Mouse (Mus musculus): ENCODE results near the gene Macrod2. TPM values are rescaled to one million over a fixed set of nuclear protein-coding genes. Genes with fewer than 3 reads are reported as not detected.

Macrod2 gene
- polyA plus RNA-seq, 1 experiment from 2014 or later, result 75.4 TPM

DNA sequence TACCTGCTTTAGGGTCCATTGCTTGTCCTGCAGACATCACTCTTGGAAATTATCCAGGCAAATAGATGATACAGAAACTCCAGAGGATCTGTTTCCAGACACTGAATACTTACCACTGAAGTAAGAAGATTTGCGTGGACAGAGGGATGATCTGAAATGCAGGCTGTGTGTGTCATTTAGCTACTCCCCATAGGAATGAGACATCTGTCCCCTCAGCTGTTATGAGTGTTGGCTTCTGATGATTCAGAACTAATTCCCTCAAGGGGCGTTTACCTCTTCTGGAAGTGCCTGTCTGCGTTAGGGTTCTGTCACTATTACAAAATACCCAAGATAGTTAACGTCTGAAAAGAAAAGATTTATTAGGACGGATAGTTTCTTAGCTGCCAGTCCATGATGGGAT is 576.7 kb downstream of the Macrod2 start:
- no peak overlapping the region for H3K9ac ChIP-seq (replicated peaks)
- no peak overlapping the region for H3K4me2 ChIP-seq (replicated peaks)
- no peak overlapping the region for H3K27ac ChIP-seq
- H3K4me1 ChIP-seq (replicated peaks), result no peaks in the 10 kb centered on the region
- H3K36me3 ChIP-seq, result no peaks in the 10 kb centered on the region
- no peak overlapping the region for H3K4me3 ChIP-seq (replicated peaks)
- 78% methylated on average over 5 of the region's 5 CpGs for WGBS
- H3K27me3 ChIP-seq, result no peaks in the 10 kb centered on the region
- no peak for ATAC-seq
- H3K9me3 ChIP-seq, result no peaks in the 10 kb centered on the region

DNA sequence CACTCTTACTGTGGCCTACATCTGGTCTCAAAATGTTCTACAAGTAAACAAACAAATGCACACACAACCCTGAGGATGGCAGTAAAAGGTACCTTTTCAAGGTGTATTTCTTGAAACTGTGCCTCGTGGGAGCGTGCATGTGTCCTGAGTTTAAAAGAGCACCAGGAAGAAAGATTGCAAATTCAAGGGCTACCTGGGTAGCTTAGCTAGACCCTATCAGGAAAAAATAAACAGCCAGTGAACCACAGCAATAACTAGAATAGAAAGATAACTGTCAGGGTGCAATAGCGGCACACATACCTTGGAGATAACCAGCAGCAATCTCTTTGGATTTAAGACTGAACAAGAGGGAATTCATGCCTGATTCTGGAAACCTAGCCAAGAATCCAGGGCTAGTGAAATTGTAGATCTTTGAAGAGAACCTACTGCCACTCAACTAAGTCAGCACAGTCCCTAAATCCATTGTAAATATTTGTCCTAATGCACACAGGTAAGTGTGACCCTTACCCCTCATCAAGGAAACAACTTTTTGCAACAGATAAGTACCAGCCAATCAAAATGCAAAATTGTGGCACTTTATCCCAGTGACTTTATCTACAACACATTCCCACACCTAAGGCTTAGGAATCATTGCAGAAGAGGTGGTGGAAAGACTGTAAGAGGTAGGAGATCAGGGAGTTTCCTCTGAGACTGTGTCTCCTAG is 590.7 kb downstream of the Macrod2 start:
- Histone ChIP-seq H3K4me1 (replicated peaks) (no peaks in the 10 kb centered on the region), H3K4me3 (replicated peaks) (no peak overlapping the region), H3K36me3 (no peaks in the 10 kb centered on the region), H3K27ac (no peak overlapping the region), H3K27me3 (no peaks in the 10 kb centered on the region), H3K9me3 (no peaks in the 10 kb centered on the region), H3K9ac (replicated peaks) (no peak overlapping the region), H3K4me2 (replicated peaks) (no peak overlapping the region)
- 98% methylated on average over 3 of the region's 3 CpGs for WGBS
- ATAC-seq, result no peak

DNA sequence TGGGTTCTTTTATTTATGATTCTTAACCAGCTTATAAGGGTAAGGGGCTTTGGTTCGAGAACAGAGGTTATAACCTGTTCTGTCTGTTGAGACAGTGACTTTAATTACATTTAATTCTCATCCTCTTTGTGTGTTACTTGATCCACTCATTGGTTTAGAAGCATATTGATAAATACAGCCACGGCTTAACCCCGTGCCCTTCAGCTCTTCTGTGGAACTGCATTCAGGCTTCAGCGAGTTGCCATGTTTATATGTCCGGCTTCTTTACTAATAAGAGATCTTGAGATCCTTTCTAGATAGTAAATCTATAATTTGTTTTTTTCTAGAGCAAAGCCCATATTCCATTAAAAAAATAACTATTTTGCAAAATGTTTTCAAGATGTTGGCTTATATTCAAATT is 608.7 kb downstream of the Macrod2 start:
- Histone ChIP-seq H3K4me1 (replicated peaks) (peaks cover 6% of the 10 kb centered on the region), H3K27me3 (no peaks in the 10 kb centered on the region), H3K4me2 (replicated peaks) (no peak overlapping the region), H3K4me3 (replicated peaks) (no peak overlapping the region), H3K9ac (replicated peaks) (no peak overlapping the region), H3K36me3 (no peaks in the 10 kb centered on the region), H3K27ac (no peak overlapping the region), H3K9me3 (no peaks in the 10 kb centered on the region)
- no peak for ATAC-seq
- WGBS, result 24% methylated on average over 5 of the region's 5 CpGs

DNA sequence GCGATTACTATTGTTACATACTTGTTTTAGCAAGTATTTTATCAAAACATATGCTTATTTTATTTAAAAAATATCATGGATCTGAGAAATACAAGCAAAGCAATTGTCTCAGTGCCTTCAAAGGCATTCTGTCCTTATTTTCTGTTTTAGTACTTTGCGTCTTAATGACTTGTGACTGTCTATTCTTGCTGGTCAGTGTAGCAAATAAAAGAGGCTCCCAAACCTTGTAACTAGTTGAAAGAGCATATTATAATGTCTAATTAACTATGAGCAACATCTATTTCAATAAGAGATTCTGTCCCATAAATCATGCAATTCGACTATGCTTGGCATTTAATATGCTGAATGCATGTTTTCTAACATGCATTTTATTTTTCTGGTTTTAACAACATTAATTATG is 609.2 kb downstream of the Macrod2 start:
- Histone ChIP-seq H3K4me2 (replicated peaks) (no peak overlapping the region), H3K9me3 (no peaks in the 10 kb centered on the region), H3K27ac (no peak overlapping the region), H3K4me1 (replicated peaks) (peaks cover 6% of the 10 kb centered on the region), H3K27me3 (no peaks in the 10 kb centered on the region), H3K4me3 (replicated peaks) (no peak overlapping the region), H3K9ac (replicated peaks) (no peak overlapping the region), H3K36me3 (no peaks in the 10 kb centered on the region)
- 62% methylated on average over 3 of the region's 3 CpGs for WGBS
- ATAC-seq, result no peak

DNA sequence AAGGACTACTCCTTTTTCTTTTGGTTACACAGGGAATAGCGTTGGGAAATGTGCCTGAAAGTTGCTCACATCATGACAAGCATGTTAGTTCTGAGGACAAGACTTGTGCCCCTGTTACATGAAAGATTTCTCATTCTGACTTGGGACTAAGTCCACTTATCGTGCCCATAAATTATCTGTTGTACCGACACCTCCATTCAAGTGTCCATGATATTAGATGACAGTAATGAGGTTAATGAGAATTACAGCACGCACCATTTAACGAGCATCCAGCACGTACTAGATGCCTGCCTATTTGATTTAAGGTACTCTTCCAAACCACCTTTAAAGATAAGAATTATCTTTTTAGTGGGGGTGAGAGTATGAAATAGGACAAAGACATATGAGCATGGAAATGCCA is 610.5 kb downstream of the Macrod2 start:
- Histone ChIP-seq H3K27ac (no peak overlapping the region), H3K27me3 (no peaks in the 10 kb centered on the region), H3K4me1 (replicated peaks) (peaks cover 6% of the 10 kb centered on the region), H3K9ac (replicated peaks) (no peak overlapping the region), H3K9me3 (no peaks in the 10 kb centered on the region), H3K4me2 (replicated peaks) (no peak overlapping the region), H3K4me3 (replicated peaks) (no peak overlapping the region), H3K36me3 (no peaks in the 10 kb centered on the region)
- ATAC-seq, result no peak
- 82% methylated on average over 6 of the region's 6 CpGs for WGBS

DNA sequence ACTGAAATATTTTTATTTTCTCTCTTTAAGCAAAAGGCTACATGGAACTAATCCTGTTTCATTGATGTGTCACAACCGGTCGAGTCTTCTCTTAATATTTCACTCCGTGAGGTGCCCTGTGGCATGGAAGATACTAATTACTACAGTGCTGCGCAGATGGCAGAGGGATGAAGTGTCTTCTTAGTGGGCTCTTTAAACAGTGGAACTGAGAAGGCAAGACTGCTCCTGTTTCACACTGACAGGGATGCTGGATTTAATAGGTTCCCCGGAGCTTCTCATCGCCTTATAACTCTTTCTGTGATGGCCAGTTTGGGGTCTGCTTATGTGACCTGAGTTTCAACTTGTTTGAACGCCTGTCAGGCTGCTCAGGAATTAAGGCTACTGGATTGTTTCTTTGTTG is 612.6 kb downstream of the Macrod2 start:
- ATAC-seq, result 0 out of 2 replicates have a peak, but pooled peaks have one; percentile 65
- 44% methylated on average over 7 of the region's 7 CpGs for WGBS

DNA sequence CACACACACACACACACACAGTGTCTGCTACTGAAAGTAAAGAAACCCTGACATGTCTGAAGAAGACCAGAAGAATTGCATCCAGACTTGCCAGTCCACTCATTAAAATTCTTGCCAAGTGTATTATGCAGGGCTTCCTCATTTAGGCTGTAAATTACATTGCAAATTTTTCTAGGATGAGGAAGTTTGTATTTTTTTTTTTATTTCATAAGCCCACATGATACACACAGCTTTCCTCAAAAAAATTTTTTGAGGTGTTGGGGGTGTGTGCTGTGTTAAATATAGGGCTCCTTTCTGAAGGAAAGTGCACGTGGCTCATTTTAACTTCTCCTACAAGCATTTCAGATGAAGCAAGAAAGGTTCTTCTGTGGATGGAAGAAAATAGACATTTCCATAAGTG is 613.3 kb downstream of the Macrod2 start:
- H3K9me3 ChIP-seq, result no peaks in the 10 kb centered on the region
- H3K4me1 ChIP-seq (replicated peaks), result peaks cover 8% of the 10 kb centered on the region
- no peaks in the 10 kb centered on the region for H3K27me3 ChIP-seq
- H3K27ac ChIP-seq, result no peak overlapping the region
- H3K4me3 ChIP-seq (replicated peaks), result no peak overlapping the region
- 81% methylated on average over 1 of the region's 1 CpGs for WGBS
- no peak overlapping the region for H3K4me2 ChIP-seq (replicated peaks)
- H3K36me3 ChIP-seq, result no peaks in the 10 kb centered on the region
- ATAC-seq, result no peak
- no peak overlapping the region for H3K9ac ChIP-seq (replicated peaks)

More for the DNA sequence above, 612.6 kb downstream of the Macrod2 start:
- H3K27ac ChIP-seq, result no peak overlapping the region
- no peak overlapping the region for H3K4me2 ChIP-seq (replicated peaks)
- no peak overlapping the region for H3K9ac ChIP-seq (replicated peaks)
- H3K9me3 ChIP-seq, result no peaks in the 10 kb centered on the region
- no peaks in the 10 kb centered on the region for H3K27me3 ChIP-seq
- H3K4me3 ChIP-seq (replicated peaks), result no peak overlapping the region
- H3K36me3 ChIP-seq, result no peaks in the 10 kb centered on the region
- H3K4me1 ChIP-seq (replicated peaks), result peaks cover 6% of the 10 kb centered on the region

DNA sequence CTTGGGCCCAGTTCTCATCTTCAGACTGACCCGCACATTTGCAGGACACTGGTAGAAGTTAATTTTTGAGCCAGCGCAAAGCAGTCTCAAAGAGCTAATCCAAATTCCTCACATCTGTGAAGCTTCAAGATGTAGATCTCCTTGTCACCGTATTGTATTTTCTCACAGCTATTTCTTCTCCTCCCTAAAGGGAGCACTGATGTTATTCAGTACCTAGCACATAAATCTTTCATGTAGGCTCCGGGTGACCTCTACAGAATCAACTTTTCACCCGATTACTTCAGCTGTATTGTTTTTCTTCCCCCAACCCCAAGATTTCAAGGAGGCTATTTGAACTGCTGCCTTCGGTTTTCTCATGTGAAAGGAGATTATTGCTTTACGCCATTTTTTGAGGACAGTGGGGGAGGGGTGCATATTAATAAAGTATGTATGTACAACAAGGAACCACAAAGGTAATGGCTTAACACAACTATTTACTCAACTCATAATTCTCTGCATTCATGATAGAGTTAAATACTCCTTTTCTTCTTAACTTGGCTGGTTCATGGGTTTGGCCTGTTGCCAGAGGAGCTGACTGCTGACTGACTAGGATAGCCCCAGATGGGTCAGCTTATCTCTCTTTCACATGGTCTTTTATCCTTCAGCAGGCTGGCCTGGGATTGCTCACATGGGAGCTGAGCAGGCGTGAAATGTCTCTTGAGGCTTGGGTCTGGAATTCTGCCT is 618.5 kb downstream of the Macrod2 start:
- H3K27me3 ChIP-seq, result no peaks in the 10 kb centered on the region; the same call in 1 of the 2 replicates
- no peak overlapping the region for H3K4me2 ChIP-seq (replicated peaks)
- no peak overlapping the region for H3K9ac ChIP-seq (replicated peaks)
- ATAC-seq, result peak; percentile 70; the same call in 1 of the 2 replicates
- 0 out of 2 replicates have a peak overlapping the region, but pooled peaks have one; percentile 1 for H3K27ac ChIP-seq
- H3K36me3 ChIP-seq, result no peaks in the 10 kb centered on the region
- H3K4me1 ChIP-seq (replicated peaks), result peaks cover 3% of the 10 kb centered on the region; the same call in 1 of the 2 replicates
- WGBS, result 53% methylated on average over 8 of the region's 8 CpGs
- H3K4me3 ChIP-seq (replicated peaks), result no peak overlapping the region
- H3K9me3 ChIP-seq, result no peaks in the 10 kb centered on the region

DNA sequence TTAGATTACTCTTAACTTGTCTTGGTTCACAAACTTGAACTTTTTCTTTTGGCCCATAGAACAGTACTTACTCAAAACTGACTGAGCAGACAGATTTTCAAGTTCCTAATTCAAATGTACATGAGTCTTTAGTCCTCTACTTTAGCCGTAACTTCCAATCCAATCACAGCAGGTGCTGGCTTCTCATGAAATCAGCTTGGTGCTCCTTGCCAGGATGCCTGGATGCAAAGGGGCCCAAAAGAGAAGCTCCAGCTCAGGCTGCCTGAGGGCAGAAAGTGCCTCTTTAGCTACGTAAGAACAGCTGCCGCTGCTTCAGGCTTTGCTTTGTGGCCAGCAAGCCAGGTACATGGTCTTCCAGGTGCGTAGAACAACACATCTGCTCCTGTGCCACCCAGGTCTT is 627.9 kb downstream of the Macrod2 start:
- H3K27me3 ChIP-seq, result no peaks in the 10 kb centered on the region
- no peak overlapping the region for H3K9ac ChIP-seq (replicated peaks)
- H3K4me2 ChIP-seq (replicated peaks), result no peak overlapping the region
- H3K4me3 ChIP-seq (replicated peaks), result no peak overlapping the region
- WGBS, result 67% methylated on average over 4 of the region's 4 CpGs
- ATAC-seq, result no peak
- no peaks in the 10 kb centered on the region for H3K9me3 ChIP-seq
- peaks cover 16% of the 10 kb centered on the region for H3K4me1 ChIP-seq (replicated peaks)
- H3K36me3 ChIP-seq, result no peaks in the 10 kb centered on the region
- H3K27ac ChIP-seq, result no peak overlapping the region

DNA sequence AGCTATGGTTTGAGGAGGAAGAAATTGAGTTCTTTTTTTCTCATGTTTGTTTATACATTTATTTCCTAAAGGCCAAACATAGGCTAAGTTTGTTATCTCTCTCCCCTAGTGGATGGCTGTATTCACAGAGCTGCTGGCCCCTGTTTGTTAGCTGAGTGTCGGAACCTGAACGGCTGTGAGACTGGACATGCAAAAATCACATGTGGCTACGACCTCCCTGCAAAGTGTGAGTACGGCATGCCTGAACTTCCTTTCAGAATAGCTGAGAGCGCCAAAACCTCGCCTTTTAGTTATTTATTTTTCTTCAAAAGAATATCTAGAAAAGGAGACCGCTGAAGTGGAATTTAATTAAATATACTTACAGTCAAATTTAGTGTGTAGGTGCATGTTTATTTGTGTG is 628.8 kb downstream of the Macrod2 start:
- H3K4me2 ChIP-seq (replicated peaks), result no peak overlapping the region
- ATAC-seq, result no peak; the same call in 1 of the 2 replicates
- H3K9me3 ChIP-seq, result no peaks in the 10 kb centered on the region
- no peak overlapping the region for H3K4me3 ChIP-seq (replicated peaks)
- no peak overlapping the region for H3K9ac ChIP-seq (replicated peaks)
- H3K4me1 ChIP-seq (replicated peaks), result peaks cover 16% of the 10 kb centered on the region
- no peaks in the 10 kb centered on the region for H3K27me3 ChIP-seq
- no peak overlapping the region for H3K27ac ChIP-seq
- no peaks in the 10 kb centered on the region for H3K36me3 ChIP-seq
- 54% methylated on average over 7 of the region's 7 CpGs for WGBS

DNA sequence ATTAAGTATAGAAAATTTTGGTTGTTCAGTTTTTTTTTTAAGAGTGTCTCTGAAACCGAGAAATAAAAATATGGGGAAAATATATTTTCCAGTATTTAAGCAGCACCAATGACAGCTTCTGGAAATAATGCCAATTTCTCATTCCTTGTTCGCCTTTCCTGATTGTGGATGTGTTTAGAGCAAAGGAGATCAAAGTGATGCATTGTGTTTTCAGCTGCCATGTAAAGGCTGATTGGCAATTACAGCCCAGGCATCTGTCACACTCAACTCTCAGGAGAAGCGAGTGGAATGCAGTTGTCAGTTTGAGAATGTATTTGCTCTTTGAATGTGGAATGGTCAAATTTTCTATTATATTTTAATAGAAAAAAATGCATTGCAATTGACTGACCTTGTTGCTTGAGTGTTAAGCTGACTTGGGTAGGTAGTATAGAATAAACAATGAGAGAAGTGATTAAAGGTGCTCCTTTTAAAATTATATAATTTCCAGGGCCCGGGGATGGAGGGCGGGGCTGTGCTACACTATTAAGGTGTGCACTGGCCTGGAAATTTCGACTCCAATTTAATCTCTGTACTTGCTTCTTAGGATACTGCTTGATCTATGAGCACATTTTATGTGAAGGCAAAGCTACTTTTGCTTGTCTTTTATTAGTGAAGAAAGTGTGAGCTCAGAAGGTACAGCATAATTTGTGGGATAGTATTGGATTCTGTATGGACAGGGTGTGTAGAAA is 629.4 kb downstream of the Macrod2 start:
- Histone ChIP-seq H3K27ac (0 out of 2 replicates have a peak overlapping the region, but pooled peaks have one; percentile 7), H3K4me3 (replicated peaks) (no peak overlapping the region)
- ATAC-seq, result peak; percentile 66

More for the DNA sequence above, 629.4 kb downstream of the Macrod2 start:
- H3K9ac ChIP-seq (replicated peaks), result no peak overlapping the region
- no peaks in the 10 kb centered on the region for H3K27me3 ChIP-seq
- H3K36me3 ChIP-seq, result no peaks in the 10 kb centered on the region
- no peaks in the 10 kb centered on the region for H3K9me3 ChIP-seq
- 46% methylated on average over 6 of the region's 6 CpGs for WGBS
- peaks cover 16% of the 10 kb centered on the region for H3K4me1 ChIP-seq (replicated peaks)
- no peak overlapping the region for H3K4me2 ChIP-seq (replicated peaks)
